Mouse (Mus musculus) lung, adult 18-20 months (tissue): Measurements from ENCODE around the gene Trp53bp2.

Experiments used
- DNase-seq, 2 experiments: peaks; one replicate each; pipeline ENCODE4 v3.0.0; 2022; ENCODE audit warnings: mixed read lengths in 2 of 2

Gene Trp53bp2

DNA sequence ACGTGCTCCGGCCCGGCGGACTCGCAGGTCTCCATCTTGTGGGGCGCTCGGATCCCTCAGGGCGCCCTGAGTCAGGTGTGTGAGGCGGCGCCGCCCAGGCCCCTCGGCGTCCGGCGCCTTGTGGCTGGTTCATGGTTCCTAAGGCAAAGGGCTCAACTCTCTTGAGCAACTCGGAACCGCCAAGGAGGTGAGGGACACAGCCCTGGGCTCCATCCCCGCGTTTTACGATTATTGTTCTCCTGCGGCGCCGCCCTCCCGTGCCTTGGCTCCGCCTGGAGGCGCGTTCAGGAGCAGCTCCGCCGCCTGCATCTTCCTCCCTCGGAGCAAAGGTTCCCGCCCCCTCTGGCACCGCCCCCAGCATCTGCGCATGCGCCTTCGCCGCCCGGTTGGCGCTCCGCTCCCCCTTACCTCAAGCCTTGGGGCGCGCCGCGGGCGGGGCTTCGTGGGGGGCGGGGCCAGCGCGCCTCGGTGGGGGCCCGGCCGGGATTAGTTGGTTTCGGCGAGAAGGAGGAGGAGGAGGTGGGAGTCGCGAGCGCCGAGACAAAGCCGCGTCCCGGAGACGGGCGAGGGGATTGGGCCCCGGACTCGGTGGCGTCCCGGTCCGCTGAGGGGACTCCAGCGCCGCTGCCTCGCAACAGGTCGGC is at the start of gene Trp53bp2:
TSS of gene Trp53bp2 (plus strand) at position 489 of the 644 bp plus-strand sequence.
- peak; percentile 99 for DNase-seq

GRCm38 (mm10) chr1:182362703-182363102 is 46.3 kb upstream of the Trp53bp2 start:
- no peak for DNase-seq

DNA sequence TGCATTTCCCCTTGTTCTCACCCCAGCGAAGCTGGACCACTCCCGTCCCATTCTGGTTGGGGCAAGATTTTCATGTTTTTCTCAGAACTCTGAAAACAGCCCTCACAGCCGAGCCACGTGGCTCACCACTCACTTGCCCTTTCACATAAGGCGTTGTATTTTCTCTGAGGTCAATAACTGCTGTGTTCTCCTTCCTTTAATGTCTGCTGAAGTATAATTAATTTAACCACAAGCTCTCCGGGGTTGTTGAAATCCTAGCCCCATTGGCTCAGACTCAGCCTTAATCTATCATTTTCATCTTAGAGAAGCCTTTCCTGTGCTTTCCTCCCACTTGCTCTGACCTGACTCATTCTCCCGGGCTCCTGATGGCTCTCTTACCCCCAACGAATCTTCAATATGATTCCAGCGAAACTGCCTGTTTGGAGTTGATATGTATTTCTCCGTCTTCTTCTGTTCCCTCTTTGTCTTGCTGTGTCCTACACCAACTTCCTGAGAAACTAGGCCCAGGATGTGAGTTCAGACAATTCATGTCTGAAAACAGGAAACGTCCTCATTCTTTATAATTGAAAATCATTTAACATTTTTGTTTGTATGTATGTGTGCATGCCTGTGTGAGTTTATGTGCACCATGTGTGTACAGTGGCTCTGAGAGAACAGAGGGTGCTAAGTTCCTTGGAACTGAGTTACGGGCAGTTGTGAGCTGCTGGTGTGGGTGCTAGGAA is 45.1 kb upstream of the Trp53bp2 start:
- no peak for DNase-seq

DNA sequence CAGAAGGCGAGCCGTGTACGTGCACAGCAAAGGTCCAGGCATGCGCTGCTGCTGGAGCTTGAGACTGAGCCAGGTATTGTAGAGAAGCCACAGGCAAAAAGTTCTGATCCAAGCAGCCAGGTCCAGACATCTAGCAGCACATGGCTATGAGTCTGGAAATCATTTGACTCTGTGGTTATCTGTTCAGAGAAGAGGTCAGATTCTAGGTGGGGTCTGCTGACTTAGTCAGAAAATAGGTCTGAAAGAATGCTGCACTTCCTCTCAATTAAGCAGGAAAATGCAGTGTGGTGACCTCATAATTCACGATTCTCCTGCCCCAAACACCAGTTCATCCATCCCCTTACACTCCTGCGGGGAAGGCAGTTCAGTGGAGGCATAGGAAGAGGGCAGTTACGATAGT is 40.7 kb upstream of the Trp53bp2 start:
- no peak for DNase-seq

DNA sequence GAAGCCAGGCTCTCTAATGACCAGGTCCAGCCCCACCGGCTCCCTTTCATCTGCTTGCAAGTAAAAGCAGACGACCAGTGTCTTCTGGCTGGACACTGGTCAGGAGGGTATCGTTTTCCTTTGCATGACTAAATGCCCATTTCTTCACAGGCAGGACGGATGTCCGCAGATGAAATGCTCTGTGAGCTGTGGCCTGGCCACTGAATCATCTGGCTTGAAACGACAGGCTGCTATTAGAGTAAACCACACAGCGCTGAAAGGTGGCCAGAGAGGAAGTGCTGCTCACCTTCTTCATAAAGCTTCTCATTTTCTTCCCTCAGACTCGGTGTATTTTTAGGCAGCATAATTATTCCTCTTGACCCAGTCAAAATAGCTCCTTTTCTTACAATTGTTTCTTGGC is 40.2 kb upstream of the Trp53bp2 start:
- no peak for DNase-seq

- DNase-seq = peak in 1 of 2 experiments; percentile 13
These were observed 39.5 kb upstream of the Trp53bp2 start for GRCm38 (mm10) chr1:182369435-182369834.

DNA sequence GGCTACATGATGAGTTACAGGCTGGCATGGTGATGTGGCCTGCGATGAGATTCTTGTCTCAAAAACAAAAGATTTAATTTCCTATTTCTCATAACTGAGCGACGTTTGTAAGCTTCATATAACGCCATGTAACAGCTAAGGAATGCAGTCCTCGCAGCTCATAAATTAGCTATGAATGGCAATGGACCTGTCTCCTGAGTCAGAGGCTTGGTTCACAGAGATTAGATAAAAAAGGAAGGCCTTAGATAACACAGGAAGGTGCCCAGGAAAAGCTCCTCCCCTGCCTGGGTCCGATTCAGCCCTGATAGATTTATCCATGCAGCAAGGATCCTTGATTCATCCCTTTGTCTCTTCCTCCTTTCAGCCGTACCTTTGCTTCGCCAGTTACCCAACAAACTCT is 37.1 kb upstream of the Trp53bp2 start:
- DNase-seq = no peak

- DNase-seq = peak in 1 of 2 experiments; percentile 26
These were observed 32.8 kb upstream of the Trp53bp2 start for GRCm38 (mm10) chr1:182376221-182376620.

- no peak for DNase-seq
These were observed 32.1 kb upstream of the Trp53bp2 start for GRCm38 (mm10) chr1:182376826-182377225.

DNA sequence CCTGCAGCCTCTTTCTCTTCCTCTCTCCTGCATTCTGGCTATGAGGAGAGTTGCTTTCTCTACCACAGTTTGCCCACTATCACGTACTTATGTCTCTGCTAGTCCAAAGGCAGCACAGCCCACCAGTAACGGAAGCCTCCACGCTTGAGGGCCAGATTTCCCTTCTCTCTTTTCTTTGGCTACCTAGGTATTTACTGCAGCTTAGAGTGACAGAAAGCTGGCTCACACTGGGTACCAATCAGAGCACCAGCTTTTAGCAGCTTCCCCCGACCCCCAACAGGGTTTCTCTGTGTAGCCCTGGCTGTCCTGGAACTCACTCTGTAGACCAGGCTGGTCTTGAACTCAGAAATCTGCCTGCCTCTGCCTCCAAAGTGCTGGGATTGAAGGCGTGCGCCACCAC is 31.5 kb upstream of the Trp53bp2 start:
- DNase-seq = no peak

- DNase-seq = peak in 1 of 2 experiments; percentile 14
These were observed 30.7 kb upstream of the Trp53bp2 start for GRCm38 (mm10) chr1:182378205-182378835.

- no peak for DNase-seq
These were observed 30.1 kb upstream of the Trp53bp2 start for GRCm38 (mm10) chr1:182378876-182379275.

- no peak for DNase-seq
These were observed 28.3 kb upstream of the Trp53bp2 start for GRCm38 (mm10) chr1:182380683-182381082.

- no peak for DNase-seq
These were observed 27.6 kb upstream of the Trp53bp2 start for GRCm38 (mm10) chr1:182381327-182381726.

DNA sequence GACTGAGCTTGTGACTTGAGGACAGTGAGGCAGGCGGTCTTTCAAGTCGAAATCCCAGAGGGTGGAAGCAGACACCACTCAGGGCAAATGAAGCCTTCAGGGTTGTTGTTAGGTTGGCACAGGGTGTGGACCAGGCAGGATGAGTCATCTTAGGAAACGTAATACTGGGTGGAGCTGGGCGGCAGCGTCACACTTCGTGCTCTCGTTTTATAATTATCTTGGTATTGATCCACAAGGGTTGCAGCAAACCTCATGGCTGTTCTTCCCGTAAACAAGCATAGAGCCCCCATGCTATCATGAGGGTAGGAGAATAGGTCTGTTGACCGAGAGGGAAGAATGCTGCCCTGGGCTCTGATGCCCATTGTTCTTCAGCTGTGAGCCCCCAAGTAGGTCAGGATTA is 25.9 kb upstream of the Trp53bp2 start:
- peak; percentile 44 to 57 for DNase-seq

DNA sequence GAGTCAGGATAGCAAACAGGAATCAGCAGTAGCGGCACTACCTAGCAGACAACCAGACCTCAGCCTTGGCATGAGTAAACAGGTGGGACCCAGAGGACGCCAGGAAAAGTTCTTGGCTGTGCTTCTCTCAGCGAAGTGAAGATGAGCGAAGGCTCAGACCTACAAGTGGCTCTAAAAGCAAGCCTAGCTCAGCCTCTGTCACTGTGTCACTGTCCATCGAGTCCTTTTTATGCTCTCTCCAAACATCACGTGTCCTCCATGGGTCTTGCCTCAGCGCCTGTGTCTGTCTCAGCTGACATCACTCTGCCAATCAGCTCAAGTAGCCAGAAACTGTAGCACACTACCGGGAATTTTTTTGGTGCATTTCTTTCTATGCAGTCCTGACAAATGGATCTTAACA is 22.5 kb upstream of the Trp53bp2 start:
- DNase-seq = no peak

- peak; percentile 84 to 88 for DNase-seq
These were observed 20.2 kb upstream of the Trp53bp2 start for GRCm38 (mm10) chr1:182388729-182389128.

GRCm38 (mm10) chr1:182398171-182398570 is 10.8 kb upstream of the Trp53bp2 start:
- peak; percentile 41 to 46 for DNase-seq

- peak; percentile 65 to 79 for DNase-seq
These were observed 10.2 kb upstream of the Trp53bp2 start for GRCm38 (mm10) chr1:182398780-182399179.

GRCm38 (mm10) chr1:182399205-182399604 is 9.8 kb upstream of the Trp53bp2 start:
- DNase-seq = no peak

DNA sequence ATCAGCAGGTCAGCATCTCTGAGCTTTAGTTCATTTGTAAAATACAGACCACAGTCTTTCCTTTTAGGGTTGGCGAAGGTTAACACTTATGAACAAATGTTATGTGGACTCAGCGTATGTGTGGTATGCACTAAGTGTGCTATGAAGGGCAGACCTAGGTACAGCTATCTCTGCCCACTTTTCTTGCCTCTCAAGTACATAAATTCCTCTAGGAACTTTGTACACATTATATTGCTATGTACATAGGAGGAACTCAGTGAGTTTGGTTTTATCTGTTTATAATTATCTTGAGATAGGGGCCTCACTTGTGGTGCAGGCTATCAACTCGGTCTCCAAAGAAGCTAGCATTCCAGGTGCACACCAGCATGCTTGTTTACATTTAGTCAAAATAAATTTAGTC is 9.1 kb upstream of the Trp53bp2 start:
- no peak for DNase-seq

DNA sequence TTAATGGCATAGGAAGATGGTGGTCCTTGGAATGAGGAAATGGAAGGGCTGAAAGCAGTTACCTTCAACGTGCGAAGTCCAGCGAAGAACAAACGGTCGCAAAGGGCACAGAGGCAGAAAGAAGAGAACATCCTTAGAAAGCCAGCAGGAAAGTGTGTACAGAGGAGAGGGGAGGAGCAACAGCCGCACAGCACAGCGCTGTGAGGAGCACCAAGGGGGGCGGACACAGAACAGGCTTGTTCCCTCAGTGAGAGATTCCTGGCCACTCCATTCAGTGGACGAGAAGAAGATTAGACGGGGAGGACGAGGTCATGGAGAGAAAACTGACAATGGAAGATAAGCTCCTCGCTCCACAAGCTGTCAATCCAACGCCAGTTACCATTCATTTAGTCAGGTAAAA is 5.9 kb upstream of the Trp53bp2 start:
- no peak for DNase-seq

- DNase-seq = peak in 1 of 2 experiments; percentile 25
These were observed 2.4 kb upstream of the Trp53bp2 start for GRCm38 (mm10) chr1:182406621-182407020.

DNA sequence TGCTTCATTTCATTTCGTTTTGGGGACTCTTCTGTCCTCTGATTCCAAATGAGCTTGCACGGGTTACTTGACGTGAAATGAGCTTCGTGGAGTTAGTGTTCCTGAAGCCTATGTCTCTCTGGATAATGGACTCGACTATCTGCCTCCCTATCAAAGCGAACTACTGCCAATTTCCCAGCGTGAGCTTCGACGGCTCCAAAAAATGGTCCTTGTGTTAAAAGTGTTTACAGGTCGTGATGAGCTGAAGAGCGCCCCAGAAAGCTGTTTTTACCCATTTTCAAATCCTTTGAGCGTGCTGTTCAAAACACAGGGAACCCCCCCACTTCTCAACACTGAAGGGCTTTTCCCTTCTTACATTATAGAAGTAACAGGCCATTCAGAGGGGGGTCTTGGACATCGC is 729 bp upstream of the Trp53bp2 start:
- DNase-seq = no peak
